Mouse (Mus musculus): ENCODE data around the gene Tecpr2. TPM values are rescaled to one million over a fixed set of nuclear protein-coding genes. Genes with fewer than 3 reads are reported as not detected.

The Tecpr2 gene
- total and polyA plus RNA-seq, 2 experiments from 2014 or later: 4.9 to 22.9 TPM

DNA sequence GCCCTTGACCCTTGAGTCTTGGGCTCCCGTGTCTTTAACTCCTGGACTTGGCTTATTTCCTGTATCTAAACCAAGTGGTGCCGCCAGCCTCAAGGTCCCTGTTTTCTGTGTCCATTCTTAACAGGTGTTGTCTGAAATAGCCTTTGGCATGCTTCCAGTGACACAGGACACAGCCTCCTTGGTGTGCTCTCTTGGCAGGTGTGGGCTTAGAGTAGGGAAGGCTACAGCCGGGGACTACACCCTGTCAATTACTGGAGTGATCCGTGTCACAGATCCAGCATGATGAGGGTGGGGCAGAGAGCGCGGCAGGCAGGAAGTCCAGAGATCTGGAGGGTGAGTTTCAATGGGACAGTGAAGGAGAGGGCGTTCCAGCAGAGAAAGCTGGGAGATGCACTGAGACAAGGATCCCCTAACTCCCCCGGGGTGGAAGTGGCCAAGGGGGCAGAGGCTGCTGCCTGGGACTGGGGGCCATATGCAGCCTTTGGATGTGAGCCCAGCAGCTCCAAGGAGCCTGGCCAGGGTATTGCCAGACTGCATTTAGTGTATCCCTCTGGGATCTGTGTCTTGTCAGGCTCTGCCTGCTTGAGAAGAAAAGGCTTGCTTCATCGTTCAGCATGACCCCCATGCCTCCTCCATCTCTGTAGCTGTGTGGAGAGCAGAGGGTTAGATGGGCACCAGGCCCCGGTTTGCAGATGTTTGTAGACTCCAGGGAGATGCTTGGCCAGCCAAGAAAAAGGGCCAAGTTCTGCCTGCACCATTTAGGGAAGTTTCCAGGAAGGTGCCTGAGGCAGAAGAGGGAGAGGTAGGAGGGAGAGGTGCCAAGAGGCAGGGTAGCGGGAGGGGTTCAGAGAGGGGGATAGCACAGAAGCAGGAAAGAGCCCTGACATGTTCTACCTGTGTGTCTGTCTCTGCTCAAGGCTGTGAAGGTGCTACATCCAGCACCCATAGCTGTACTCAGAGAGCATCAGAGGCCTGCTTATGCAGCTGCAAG is 119.7 kb downstream of the Tecpr2 start:
- H3K27me3 ChIP-seq (ENCODE audit: insufficient read depth, low read length): no peaks in the 10 kb centered on the region
- H3K4me2 ChIP-seq (ENCODE audit: low read depth, low read length, poor library complexity, severe bottlenecking): no peak overlapping the region
- no peaks in the 10 kb centered on the region for H3K36me3 ChIP-seq (ENCODE audit: insufficient read depth, low read length)
- 56% methylated on average over 11 of the region's 11 CpGs for WGBS
- no peak overlapping the region for H3K27ac ChIP-seq (ENCODE audit: low read depth, low read length)
- H3K9me3 ChIP-seq (ENCODE audit: low read length): no peaks in the 10 kb centered on the region
- TF ChIP-seq CTCF (IDR thresholded peaks at IDR 0.05): no peak
- H3K9ac ChIP-seq (replicated peaks; ENCODE audit: low read length, poor library complexity, severe bottlenecking): no peak overlapping the region
- H3K4me3 ChIP-seq (ENCODE audit: low read depth, low read length): no peak overlapping the region
- H3K4me1 ChIP-seq (ENCODE audit: insufficient read depth, low read length): no peaks in the 10 kb centered on the region
- ATAC-seq (ENCODE audit: low FRiP score) (no peak), DNase-seq (ENCODE audit: low spot score) (peak; percentile 36)

DNA sequence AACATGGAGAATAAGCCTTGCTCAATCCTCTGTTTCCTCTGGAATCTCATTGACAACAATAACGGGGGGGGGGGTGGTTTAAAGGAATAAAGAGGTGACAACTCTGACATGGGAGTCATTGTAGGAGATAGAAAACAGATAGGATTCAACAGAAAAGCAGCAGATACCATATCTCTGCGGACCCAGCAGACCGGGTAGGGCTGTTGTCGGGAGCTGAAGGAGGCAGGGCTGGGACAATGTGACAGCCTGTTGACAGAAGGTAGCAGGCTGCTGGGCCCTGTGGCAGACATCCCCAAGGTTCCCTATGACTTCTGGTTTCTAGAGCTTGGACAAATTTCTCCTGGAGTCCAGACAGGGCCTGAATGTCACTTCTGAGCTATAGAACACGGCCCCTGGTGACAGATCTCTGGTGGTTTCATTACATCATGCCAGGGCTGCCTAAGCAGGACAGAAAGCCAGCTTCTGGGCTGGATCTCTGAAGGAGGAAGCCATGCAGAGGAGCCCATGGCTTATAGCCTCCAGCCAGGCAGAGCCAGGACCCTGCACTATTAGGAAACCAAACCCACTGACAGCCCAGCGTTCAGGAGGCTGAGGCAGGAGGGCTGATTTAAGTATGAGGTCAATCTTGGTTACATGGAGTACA is 120.7 kb downstream of the Tecpr2 start:
- no peaks in the 10 kb centered on the region for H3K36me3 ChIP-seq (ENCODE audit: insufficient read depth, low read length)
- no peak for ATAC-seq (ENCODE audit: low FRiP score)
- H3K4me2 ChIP-seq (ENCODE audit: low read depth, low read length, poor library complexity, severe bottlenecking): no peak overlapping the region
- H3K9me3 ChIP-seq (ENCODE audit: low read length): no peaks in the 10 kb centered on the region
- no peak for DNase-seq (ENCODE audit: low spot score)
- no peaks in the 10 kb centered on the region for H3K4me1 ChIP-seq (ENCODE audit: insufficient read depth, low read length)
- 70% methylated on average over 6 of the region's 6 CpGs for WGBS
- no peak for TF ChIP-seq CTCF (IDR thresholded peaks at IDR 0.05)
- no peak overlapping the region for H3K27ac ChIP-seq (ENCODE audit: low read depth, low read length)
- H3K4me3 ChIP-seq (ENCODE audit: low read depth, low read length): no peak overlapping the region
- H3K27me3 ChIP-seq (ENCODE audit: insufficient read depth, low read length): no peaks in the 10 kb centered on the region
- H3K9ac ChIP-seq (replicated peaks; ENCODE audit: low read length, poor library complexity, severe bottlenecking): no peak overlapping the region

DNA sequence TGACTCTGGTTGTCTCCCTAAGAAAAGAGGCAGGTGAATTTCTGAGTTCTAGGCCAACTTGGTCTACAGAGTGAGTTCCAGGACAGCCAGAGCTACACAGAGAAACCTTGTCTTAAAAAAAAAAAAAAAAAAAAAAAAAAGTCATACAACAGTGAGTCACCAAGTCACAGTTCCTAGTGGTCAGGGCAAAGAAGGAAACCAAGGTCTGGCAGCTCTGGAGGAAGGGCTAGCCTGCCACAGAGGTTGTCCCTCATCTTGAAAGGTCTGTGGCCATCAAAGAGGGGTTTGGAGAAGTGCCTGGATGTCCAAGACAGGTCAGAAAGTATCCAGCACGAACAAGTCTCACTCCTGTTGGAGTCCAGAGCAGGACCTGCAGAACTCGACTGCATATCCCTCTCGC is 127.7 kb downstream of the Tecpr2 start:
- H3K36me3 ChIP-seq (ENCODE audit: insufficient read depth, low read length): no peaks in the 10 kb centered on the region
- no peak overlapping the region for H3K4me2 ChIP-seq (ENCODE audit: low read depth, low read length, poor library complexity, severe bottlenecking)
- H3K4me3 ChIP-seq (ENCODE audit: low read depth, low read length): no peak overlapping the region
- H3K4me1 ChIP-seq (ENCODE audit: insufficient read depth, low read length): no peaks in the 10 kb centered on the region
- no peak overlapping the region for H3K27ac ChIP-seq (ENCODE audit: low read depth, low read length)
- H3K9ac ChIP-seq (replicated peaks; ENCODE audit: low read length, poor library complexity, severe bottlenecking): no peak overlapping the region
- no peaks in the 10 kb centered on the region for H3K9me3 ChIP-seq (ENCODE audit: low read length)
- DNase-seq (ENCODE audit: low spot score) (no peak), ATAC-seq (ENCODE audit: low FRiP score) (no peak)
- no peaks in the 10 kb centered on the region for H3K27me3 ChIP-seq (ENCODE audit: insufficient read depth, low read length)
- TF ChIP-seq CTCF (IDR thresholded peaks at IDR 0.05): no peak
- 79% methylated on average over 3 of the region's 3 CpGs for WGBS

DNA sequence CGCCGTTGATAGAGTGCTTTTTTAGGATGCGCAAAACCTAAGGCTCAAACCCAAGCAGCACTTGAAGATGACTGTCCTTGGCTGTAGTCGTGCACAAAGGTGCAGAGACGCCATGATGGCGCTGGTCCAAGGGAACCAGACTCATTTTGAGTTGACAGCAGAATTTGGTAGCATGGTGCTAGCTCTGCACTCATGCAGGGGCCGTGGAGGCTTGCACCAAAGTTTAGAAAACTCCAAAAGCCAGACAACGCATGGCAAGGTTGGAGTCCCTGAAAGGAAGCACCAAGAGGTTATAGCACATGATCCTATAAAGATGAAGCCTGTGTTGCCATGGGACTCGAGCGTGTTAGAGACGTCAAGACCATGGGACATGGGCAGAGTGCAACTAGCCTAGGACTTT is 129.0 kb downstream of the Tecpr2 start:
- WGBS: 92% methylated on average over 11 of the region's 11 CpGs
- H3K4me3 ChIP-seq (ENCODE audit: low read depth, low read length): no peak overlapping the region
- DNase-seq (ENCODE audit: low spot score): no peak
- no peaks in the 10 kb centered on the region for H3K27me3 ChIP-seq (ENCODE audit: insufficient read depth, low read length)
- no peaks in the 10 kb centered on the region for H3K4me1 ChIP-seq (ENCODE audit: insufficient read depth, low read length)
- H3K36me3 ChIP-seq (ENCODE audit: insufficient read depth, low read length): no peaks in the 10 kb centered on the region
- no peaks in the 10 kb centered on the region for H3K9me3 ChIP-seq (ENCODE audit: low read length)
- no peak for ATAC-seq (ENCODE audit: low FRiP score)
- no peak for TF ChIP-seq CTCF (IDR thresholded peaks at IDR 0.05)
- H3K27ac ChIP-seq (ENCODE audit: low read depth, low read length): no peak overlapping the region
- H3K4me2 ChIP-seq (ENCODE audit: low read depth, low read length, poor library complexity, severe bottlenecking): no peak overlapping the region
- H3K9ac ChIP-seq (replicated peaks; ENCODE audit: low read length, poor library complexity, severe bottlenecking): no peak overlapping the region

DNA sequence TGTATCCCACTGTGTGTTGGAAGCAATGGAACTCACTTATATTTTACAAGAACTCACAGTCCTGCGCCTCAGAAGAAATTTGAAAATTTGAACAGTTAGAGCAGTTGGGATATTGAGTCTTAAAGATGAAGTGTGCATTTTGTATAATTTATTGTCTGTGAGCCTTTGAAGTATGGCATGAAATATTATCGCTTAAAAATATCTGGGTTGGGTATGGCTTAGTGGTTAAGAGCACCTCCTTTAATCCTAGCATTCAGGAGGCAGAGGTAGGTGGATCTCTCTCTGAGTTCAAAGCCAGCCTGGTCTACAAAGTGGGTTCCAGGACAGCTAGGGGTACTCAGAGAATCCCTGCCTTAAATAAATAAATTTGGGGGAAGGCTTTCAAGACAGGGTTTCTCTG is 130.0 kb downstream of the Tecpr2 start:
- Histone ChIP-seq H3K27me3 (ENCODE audit: insufficient read depth, low read length) (no peaks in the 10 kb centered on the region), H3K9ac (replicated peaks; ENCODE audit: low read length, poor library complexity, severe bottlenecking) (no peak overlapping the region), H3K4me2 (ENCODE audit: low read depth, low read length, poor library complexity, severe bottlenecking) (no peak overlapping the region), H3K4me3 (ENCODE audit: low read depth, low read length) (no peak overlapping the region), H3K9me3 (ENCODE audit: low read length) (no peaks in the 10 kb centered on the region), H3K27ac (ENCODE audit: low read depth, low read length) (no peak overlapping the region), H3K36me3 (ENCODE audit: insufficient read depth, low read length) (no peaks in the 10 kb centered on the region), H3K4me1 (ENCODE audit: insufficient read depth, low read length) (no peaks in the 10 kb centered on the region)
- WGBS: 89% methylated on average over 2 of the region's 2 CpGs
- TF ChIP-seq CTCF (IDR thresholded peaks at IDR 0.05): no peak
- ATAC-seq (ENCODE audit: low FRiP score) (no peak), DNase-seq (ENCODE audit: low spot score) (no peak)

DNA sequence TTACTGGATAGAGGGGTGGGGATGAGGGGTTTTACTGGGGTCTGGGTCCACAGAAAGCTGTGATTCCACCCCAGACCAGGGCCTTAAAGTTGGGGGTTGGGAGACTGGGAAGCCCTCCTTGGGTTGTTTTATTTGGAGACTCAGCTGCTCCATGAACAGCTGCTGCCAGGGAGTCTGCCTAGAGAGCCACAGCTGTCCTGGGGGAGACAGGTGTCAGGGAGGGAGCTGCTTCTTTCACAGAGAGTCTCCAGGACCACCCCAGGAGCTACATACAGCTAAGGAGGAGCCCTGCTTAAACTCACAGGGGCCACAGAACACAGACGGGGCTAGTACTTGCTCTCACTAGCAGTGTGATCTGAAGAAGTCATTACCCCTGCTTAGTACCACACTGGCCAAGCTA is 132.1 kb downstream of the Tecpr2 start:
- Histone ChIP-seq H3K36me3 (ENCODE audit: insufficient read depth, low read length) (no peaks in the 10 kb centered on the region), H3K4me2 (ENCODE audit: low read depth, low read length, poor library complexity, severe bottlenecking) (no peak overlapping the region), H3K27me3 (ENCODE audit: insufficient read depth, low read length) (no peaks in the 10 kb centered on the region), H3K9ac (replicated peaks; ENCODE audit: low read length, poor library complexity, severe bottlenecking) (no peak overlapping the region), H3K4me1 (ENCODE audit: insufficient read depth, low read length) (no peaks in the 10 kb centered on the region), H3K27ac (ENCODE audit: low read depth, low read length) (no peak overlapping the region), H3K4me3 (ENCODE audit: low read depth, low read length) (no peak overlapping the region), H3K9me3 (ENCODE audit: low read length) (no peaks in the 10 kb centered on the region)
- 21% methylated on average over 1 of the region's 1 CpGs for WGBS
- DNase-seq (ENCODE audit: low spot score) (no peak), ATAC-seq (ENCODE audit: low FRiP score) (no peak)
- no peak for TF ChIP-seq CTCF (IDR thresholded peaks at IDR 0.05)
